Mouse (Mus musculus): ENCODE results near the gene Ahctf1.

DNA sequence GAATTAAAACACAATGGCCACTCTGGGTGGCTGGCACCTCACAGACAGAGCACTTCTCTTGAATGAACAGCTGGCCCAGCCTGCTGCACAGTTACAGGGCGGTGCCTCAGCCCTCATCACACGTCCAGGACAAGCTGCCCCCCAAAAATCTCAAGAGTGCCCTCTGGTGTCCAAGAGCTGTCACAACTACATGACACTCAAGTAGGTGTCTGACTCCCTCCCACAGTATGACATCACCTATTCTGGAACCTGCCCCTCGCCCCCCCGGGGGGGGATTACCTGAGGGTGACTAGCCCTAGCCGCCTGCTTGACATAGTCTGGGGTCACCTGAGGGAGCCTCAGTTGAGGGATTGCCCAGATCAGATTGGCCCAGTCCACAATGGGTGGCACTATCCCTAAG, 41.4 kb upstream of the Ahctf1 start:
- TF ChIP-seq POLR2A (IDR thresholded peaks at IDR 0.05; ENCODE audit: borderline replicate concordance, extremely low read depth, low read depth, low read length) (no peak), CTCF (IDR thresholded peaks at IDR 0.05; ENCODE audit: insufficient read depth, low read length) (peak; percentile 59)

All from lung, adult 2 months (tissue).